Mouse (Mus musculus) CD8-positive naive resting alpha-beta T cell, adult 2 months (primary cell): ENCODE data around the gene B3gat2.

Experiments used
- DNase-seq, 2 experiments: peaks; one replicate each; pipeline ENCODE4 v3.0.0; 2022; ENCODE audit warnings: low read depth in 2 of 2, low spot score in 2 of 2

The B3gat2 gene

DNA sequence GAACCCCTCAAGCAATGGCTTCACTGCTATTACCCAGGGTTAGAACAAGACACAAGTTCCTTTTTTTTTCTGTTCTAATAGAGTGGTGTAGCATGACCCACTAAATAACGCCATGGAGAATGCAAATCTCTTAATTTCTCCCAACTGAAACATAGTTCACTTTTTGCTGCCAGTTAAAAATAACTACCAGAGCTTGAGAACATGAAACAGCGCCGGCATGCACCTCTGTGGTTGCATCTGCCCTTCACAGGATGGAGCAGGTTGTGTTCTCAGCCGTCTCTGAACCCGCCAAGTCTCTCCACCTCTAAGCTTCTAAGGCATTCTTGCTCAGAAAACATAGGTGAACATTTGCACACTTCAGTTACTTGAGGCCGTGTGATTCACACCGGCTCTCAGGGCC lies 72.7 kb downstream of the B3gat2 start:
- no peak for DNase-seq

DNA sequence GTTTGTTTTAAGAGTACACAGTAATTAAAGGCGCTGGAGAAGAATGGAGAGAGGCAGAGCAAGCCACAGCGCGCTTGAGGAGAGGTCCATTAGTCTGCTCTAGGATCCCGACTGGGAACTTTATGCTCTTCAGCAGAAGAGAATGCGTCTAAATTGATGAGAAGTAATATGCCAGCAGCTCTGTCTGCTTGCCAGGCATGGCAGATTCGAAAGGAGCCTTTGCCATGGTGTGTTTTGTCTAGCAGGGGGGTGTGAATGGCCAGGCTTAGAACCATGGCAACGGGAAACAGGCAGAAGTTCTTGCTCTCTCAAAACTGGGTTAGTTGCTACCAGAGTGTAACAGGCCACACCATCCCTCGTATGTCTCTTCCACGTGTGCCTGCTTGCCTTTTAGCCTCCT lies 73.3 kb downstream of the B3gat2 start:
- DNase-seq: no peak

DNA sequence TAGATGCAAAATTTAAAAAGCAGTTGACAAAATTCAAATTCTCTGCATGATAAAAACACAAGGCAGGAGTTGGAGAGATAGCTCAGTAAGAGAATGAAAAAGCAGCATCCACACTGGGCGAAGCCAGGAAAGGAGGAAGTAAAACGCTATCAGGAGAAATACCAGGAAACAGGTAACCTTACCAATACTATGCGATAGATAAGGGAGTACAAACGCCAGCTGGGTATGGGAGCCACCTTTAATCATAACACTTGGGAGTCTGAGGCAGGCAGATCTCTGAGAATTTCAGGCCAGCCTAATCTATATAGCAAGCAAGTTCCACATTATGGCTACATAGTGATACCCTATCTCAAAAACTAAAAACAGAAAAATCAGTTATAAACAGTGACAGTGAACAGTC lies 75.1 kb downstream of the B3gat2 start:
- DNase-seq: no peak

DNA sequence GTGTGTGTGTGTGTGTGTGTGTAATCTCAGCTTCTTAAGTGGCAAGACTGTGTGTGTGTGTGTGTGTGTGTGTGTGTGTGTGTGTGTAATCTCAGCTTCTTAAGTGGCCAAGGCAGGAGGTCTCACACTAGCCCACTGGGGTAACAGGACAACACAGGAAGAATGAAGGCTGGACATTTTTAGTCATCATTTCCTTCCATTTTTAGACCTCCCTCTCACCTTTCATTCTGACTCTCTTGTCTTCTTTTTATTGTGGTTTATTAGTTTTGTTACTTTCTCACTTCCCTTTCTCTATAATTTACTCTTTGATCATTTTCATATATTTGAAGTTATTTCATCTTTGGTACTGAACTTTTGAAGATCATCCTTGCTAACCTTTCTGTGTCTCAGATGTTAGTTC lies 79.4 kb downstream of the B3gat2 start:
- no peak for DNase-seq

DNA sequence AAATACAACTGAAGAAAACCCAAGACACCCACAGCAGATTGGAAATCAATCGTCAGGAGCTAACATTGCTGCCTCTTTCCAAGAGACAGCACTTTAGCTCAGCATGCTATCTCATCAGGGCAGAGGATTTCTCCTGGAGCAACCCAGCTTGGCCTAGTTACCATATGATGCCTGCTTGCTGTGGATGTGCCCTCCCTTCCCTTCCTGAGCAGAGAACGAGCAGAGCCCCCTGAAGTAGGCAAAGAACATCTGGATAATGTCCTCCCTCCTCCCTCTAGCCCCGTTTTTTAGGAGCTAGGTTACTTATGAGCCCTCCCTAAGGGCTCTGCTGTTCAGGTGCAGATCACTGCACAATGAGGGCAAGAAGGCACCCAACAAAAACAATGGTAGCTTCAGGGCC lies 81.1 kb downstream of the B3gat2 start:
- DNase-seq: no peak

DNA sequence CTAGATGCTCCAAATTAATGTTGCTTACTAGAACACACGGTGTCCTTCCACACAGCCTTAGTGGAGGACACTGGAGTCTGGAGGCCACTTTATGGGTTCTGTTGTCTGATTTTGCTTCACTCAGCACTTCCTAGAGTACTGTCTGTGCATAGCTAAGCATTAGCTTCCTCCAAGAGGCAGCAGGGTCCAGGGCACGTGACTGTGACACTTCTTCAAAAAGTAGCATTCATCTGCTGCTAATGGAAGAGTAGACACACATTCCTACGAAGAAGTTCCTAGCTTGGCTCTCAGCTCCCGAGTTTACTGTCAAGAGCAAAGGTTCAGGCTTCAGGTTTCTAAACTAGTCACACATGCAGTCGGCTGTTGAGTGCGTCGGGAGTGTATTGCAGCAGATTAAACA lies 82.2 kb downstream of the B3gat2 start:
- DNase-seq: no peak

DNA sequence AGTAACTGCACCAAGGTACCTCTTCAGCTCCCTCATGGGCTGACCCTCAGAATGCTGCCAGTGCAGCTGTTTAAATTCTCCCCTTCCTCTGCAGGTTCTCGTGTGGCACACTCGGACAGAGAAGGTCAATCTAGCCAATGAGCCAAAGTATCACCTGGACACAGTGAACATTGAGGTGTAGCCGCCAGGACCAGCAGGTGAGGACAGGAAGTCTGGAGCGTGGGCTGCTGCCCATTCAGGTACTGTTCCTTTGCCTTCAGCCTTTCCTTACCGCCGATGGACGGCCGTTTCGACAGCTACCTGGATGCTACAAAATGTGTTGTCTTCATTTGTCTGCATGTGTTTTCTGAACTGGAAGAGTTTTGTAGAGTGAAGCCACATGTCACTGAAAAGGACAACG lies 83.5 kb downstream of the B3gat2 start:
- no peak for DNase-seq

DNA sequence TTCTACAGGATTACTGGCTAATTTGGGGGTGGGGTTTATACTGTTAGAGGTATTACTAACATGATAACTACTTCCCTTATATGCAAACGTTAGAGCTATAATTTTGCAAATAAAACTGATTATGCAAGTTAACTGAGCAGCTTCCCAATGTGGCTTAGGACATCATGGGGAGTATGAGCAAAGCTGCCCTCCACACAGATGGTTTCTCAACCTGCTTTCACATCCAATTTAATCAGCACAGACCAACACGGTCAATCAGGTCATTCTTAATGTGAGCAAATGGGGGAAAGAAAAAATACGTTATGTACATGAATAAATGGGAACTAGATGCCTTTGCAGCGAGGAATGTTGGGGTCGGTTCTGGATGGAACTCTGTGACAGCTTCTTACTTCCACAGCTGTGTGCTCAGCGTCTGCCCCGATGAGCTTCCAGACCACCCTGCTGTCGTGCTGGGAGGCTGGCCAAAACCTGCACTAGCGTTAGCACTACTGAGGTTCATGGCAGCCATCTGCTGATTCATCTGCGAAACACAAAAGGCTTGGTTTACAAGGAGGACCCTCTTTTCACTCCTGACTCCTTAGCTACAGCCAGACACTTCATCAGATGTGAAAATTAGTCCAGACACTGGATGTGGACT lies 84.6 kb downstream of the B3gat2 start:
- no peak for DNase-seq

DNA sequence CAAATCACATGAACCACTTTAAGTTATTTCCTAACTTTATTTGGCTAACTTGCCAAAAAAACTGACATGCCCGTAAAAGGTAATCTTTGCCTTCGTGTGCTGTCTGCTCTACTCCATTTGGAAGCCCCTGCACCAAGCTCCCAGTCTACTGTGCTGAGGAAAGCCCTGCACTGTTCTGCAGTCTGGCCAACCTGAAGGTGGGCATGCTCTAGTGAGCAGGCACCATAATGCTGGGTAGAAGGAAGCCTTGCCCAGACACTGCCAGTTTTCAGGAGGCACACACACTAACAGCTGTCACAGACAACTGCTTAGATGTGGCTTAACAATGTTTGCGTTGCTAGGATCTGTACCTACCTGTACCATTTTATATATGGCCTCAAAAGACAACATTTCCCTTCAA lies 94.1 kb downstream of the B3gat2 start:
- DNase-seq: no peak

DNA sequence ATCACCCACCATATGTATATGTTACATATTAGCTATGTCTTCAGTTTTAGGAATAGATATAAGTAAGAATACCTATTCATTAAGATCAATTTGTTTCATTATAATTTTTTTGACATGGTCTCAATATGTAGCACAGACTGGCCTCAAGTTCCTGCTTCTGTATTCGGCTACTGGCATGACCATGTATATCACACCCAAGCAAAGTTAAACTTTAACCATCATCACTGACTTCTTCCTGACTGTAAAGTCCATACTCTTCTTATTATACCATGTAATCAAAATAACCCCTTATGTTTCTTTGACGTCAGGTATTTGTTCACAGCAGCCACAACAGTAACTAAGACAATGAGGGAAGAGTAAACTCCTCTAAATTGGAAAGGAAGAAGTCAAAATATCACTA lies 99.4 kb downstream of the B3gat2 start:
- no peak for DNase-seq

DNA sequence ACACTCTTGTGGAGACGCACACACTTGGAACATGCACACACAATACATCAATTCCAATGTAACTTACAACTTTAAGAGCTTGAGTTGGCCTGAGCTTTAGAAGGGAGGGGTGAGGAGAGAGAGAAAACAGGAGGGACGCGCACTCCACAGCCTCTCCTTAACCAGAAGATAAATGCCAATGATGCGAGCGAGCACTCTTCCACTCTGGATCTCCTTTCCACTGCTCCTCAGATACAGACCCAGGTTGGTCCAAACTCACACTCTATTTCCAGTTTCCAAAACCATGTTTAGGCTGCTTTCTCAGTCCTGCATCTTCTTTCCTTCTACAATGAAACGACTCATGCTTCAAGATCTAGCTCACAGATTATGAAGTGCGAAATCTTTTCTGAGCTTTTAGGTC lies 104.0 kb downstream of the B3gat2 start:
- no peak for DNase-seq

DNA sequence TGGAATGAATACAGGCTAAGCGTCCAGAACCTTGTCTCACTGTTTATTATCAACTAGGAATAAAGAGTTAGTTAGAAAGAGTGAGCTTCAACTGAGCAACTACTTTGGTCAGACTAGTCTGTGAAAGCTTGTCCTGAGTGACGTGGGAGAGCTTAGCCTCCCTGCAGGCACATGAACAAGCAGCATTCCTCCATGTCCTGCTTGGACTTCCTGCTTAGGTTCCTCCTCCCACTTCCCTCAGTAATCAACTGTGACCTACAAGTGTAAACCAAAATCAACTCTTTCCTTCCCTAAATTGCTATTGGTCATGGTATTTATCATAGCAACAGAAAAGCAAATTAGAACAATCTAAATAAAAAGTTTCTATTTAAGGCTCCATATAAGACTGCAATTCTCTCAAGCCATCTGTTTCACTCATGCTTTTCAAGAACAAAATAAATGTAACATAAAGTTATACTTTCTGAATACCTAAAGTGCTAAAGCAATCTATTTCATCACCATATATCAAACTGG lies 105.9 kb downstream of the B3gat2 start:
- no peak for DNase-seq

DNA sequence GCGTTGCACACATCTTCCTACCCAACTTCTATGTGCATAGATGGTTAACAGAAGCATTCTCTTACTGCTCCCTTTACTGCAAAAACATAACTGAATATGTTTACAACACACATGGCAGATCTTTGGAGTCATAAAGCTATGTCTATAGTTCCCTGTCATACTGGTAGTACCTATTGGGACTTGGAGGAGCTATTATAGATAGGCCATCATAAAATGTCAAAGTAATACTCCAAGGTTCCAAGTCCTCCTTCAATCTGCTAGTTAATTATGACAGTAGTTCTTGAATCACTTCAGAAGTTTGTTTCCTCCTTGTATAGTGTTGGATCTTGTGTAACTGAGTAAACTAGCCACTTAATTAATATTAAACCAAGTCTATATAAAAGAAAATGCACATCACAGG lies 110.6 kb downstream of the B3gat2 start:
- no peak for DNase-seq

DNA sequence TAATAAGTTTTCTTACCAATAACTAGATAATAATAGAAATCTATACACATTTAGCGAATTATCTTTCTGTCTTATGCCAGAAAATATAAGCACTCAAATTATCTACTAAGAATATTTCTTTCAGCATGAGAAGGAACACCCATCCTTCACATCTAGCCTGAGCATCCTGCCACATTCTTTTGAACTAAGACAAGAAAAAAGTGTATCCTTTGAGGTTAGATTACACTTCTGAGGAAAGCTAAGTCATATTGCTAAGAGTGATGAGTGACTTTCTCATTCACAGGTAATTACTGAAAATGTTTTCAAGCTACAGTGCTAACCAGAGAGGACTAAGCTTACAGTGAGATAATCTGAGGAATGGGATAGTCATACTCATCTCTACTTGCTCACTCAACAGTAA lies 121.1 kb downstream of the B3gat2 start:
- DNase-seq: peak in 1 of 2 experiments; percentile 4

DNA sequence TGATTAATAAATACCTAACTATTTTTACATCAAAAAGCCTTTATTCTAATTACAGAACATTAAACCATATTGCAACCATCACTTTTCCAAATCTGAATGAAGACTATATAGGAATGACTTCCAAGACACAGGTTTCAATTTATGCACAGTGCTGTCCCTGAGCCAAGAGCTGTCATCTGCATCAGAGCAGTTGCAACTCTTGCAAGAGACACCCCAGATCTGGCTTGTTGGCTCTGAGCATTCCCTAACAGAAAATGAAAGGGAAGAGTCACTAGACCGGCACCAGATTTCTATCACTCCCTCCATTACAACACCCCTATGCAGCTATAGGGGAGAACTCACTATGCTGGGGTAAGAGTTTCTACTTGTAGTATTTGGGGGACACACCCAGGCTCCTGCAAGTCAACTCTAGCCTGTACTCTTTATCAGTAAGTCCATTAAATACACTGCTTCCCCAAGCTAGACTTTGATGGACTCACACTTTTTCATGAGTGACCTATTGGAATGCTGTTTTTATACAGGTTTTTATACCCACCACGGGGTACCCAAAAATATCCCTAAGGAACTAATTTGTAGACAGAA lies 122.6 kb downstream of the B3gat2 start:
- DNase-seq: no peak

DNA sequence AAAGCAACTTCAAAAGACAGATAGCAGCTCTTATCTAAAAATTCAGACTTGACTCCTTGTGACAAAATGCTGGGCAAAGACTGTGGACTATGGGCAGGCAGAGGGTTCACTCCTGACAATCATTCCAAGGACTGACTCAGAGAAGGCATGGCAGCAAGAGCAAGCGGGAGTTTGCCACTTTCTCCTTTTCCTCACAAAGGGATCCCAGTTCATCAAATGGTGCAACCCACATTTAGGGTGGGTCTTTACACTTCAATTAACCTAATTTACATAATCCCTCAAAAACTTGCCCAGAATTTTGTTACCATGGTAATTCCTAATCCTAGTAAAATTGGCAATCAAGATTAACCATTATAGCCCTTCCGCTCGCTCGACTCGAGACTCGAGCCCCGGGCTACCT lies 123.4 kb downstream of the B3gat2 start:
- no peak for DNase-seq

DNA sequence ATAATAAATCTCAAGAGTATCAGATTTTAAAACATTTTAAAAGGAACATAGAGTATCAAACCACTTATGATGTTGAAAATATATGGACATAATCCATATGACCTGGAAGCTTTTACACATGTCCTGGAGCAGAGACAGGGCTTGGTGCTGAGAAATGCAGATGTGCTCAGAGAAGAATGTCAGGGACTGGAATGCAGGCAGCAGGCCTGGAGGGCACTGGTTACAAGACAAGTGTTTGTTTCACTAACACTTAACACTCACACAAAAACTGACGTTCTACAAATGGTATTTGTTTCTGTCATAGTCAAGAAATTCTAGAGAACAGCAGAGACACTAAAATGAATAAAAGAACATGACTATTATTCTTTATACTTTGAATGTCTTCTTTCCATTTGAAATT lies 130.5 kb downstream of the B3gat2 start:
- DNase-seq: no peak
